Mouse (Mus musculus): ENCODE measurements around the gene Odf3b. TPM values are rescaled to one million over a fixed set of nuclear protein-coding genes. Genes with fewer than 3 reads are reported as not detected.

The Odf3b gene
- polyA plus RNA-seq, 1 experiment from 2014 or later, result 0.80 TPM

GRCm38 (mm10) chr15:89398146-89398545 is 19.1 kb upstream of the Odf3b start:
- ATAC-seq (ENCODE audit: low FRiP score, low TSS enrichment) (no peak), DNase-seq (ENCODE audit: low spot score) (no peak)
- no peaks in the 10 kb centered on the region for H3K27me3 ChIP-seq (ENCODE audit: control insufficient read depth, insufficient read depth, low read length)
- no peaks in the 10 kb centered on the region for H3K4me1 ChIP-seq (replicated peaks; ENCODE audit: control insufficient read depth, insufficient read depth)
- H3K9ac ChIP-seq (ENCODE audit: low read length), result no peak overlapping the region
- H3K36me3 ChIP-seq (ENCODE audit: control insufficient read depth, insufficient read depth, low read length), result no peaks in the 10 kb centered on the region
- H3K27ac ChIP-seq (replicated peaks), result no peak overlapping the region
- no peaks in the 10 kb centered on the region for H3K9me3 ChIP-seq (ENCODE audit: control insufficient read depth, low read length)
- no peak overlapping the region for H3K4me3 ChIP-seq (ENCODE audit: low read depth, low read length)
- no peak overlapping the region for H3K4me2 ChIP-seq (replicated peaks; ENCODE audit: low read depth)
- 81% methylated on average over 2 of the region's 2 CpGs for WGBS
- TF ChIP-seq CTCF (IDR thresholded peaks at IDR 0.05; ENCODE audit: low read depth), result no peak
- no peak for TF ChIP-seq EP300 (optimal IDR thresholded peaks at IDR 0.05)

- WGBS, result 70% methylated on average over 4 of the region's 4 CpGs
- H3K27me3 ChIP-seq (ENCODE audit: control insufficient read depth, insufficient read depth, low read length), result no peaks in the 10 kb centered on the region
- H3K4me2 ChIP-seq (replicated peaks; ENCODE audit: low read depth), result no peak overlapping the region
- H3K4me1 ChIP-seq (replicated peaks; ENCODE audit: control insufficient read depth, insufficient read depth), result no peaks in the 10 kb centered on the region
- peak; percentile 48 for DNase-seq (ENCODE audit: low spot score)
- no peaks in the 10 kb centered on the region for H3K36me3 ChIP-seq (ENCODE audit: control insufficient read depth, insufficient read depth, low read length)
- no peak overlapping the region for H3K27ac ChIP-seq (replicated peaks)
- no peak overlapping the region for H3K9ac ChIP-seq (ENCODE audit: low read length)
- TF ChIP-seq CTCF (IDR thresholded peaks at IDR 0.05; ENCODE audit: low read depth), result no peak
- no peak for TF ChIP-seq EP300 (optimal IDR thresholded peaks at IDR 0.05)
- peak; percentile 91 for ATAC-seq (ENCODE audit: low FRiP score, low TSS enrichment)
- no peaks in the 10 kb centered on the region for H3K9me3 ChIP-seq (ENCODE audit: control insufficient read depth, low read length)
- no peak overlapping the region for H3K4me3 ChIP-seq (ENCODE audit: low read depth, low read length)
Observed at GRCm38 (mm10) chr15:89396883-89397282, 17.8 kb upstream of the Odf3b start.

DNA sequence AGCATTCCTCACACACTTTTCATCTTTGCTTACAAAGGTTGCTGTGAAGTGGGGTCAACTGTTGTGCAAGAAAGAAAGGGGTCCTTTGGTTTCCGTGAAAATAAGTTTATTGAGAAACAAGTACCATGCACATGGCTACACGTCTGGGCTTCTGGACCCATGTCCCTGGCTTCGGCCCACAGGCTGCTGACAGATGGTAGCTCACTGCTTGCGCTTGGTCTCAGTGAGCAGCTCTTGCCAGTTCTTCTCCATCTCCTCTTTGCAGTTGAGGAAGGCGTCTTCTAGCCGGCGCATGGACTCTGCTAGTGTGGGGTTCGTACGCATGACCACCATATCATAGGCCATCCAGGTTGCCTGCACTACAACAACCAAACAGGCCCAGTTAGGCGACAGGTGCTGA is 11.0 kb upstream of the Odf3b start:
- Histone ChIP-seq H3K4me2 (replicated peaks; ENCODE audit: low read depth) (no peak overlapping the region), H3K36me3 (ENCODE audit: control insufficient read depth, insufficient read depth, low read length) (no peaks in the 10 kb centered on the region), H3K27me3 (ENCODE audit: control insufficient read depth, insufficient read depth, low read length) (0 out of 2 replicates have a peak, but pooled peaks cover 2% of the 10 kb centered on the region), H3K9me3 (ENCODE audit: control insufficient read depth, low read length) (no peaks in the 10 kb centered on the region), H3K4me3 (ENCODE audit: low read depth, low read length) (no peak overlapping the region), H3K4me1 (replicated peaks; ENCODE audit: control insufficient read depth, insufficient read depth) (no peaks in the 10 kb centered on the region), H3K27ac (replicated peaks) (no peak overlapping the region), H3K9ac (ENCODE audit: low read length) (no peak overlapping the region)
- no peak for ATAC-seq (ENCODE audit: low FRiP score, low TSS enrichment)
- no peak for DNase-seq (ENCODE audit: low spot score)
- no peak for TF ChIP-seq EP300 (optimal IDR thresholded peaks at IDR 0.05)
- no peak for TF ChIP-seq CTCF (IDR thresholded peaks at IDR 0.05; ENCODE audit: low read depth)
- WGBS, result 85% methylated on average over 10 of the region's 10 CpGs

- Histone ChIP-seq H3K9me3 (ENCODE audit: control insufficient read depth, low read length) (no peaks in the 10 kb centered on the region), H3K27ac (replicated peaks) (no peak overlapping the region), H3K27me3 (ENCODE audit: control insufficient read depth, insufficient read depth, low read length) (0 out of 2 replicates have a peak, but pooled peaks cover 2% of the 10 kb centered on the region), H3K4me3 (ENCODE audit: low read depth, low read length) (no peak overlapping the region), H3K9ac (ENCODE audit: low read length) (no peak overlapping the region), H3K36me3 (ENCODE audit: control insufficient read depth, insufficient read depth, low read length) (no peaks in the 10 kb centered on the region), H3K4me2 (replicated peaks; ENCODE audit: low read depth) (no peak overlapping the region), H3K4me1 (replicated peaks; ENCODE audit: control insufficient read depth, insufficient read depth) (no peaks in the 10 kb centered on the region)
- no peak for TF ChIP-seq EP300 (optimal IDR thresholded peaks at IDR 0.05)
- no peak for TF ChIP-seq CTCF (IDR thresholded peaks at IDR 0.05; ENCODE audit: low read depth)
- no peak for ATAC-seq (ENCODE audit: low FRiP score, low TSS enrichment)
- DNase-seq (ENCODE audit: low spot score), result no peak
- WGBS, result 35% methylated on average over 12 of the region's 12 CpGs
Observed at GRCm38 (mm10) chr15:89387127-89387526, 8.0 kb upstream of the Odf3b start.

GRCm38 (mm10) chr15:89384617-89385016 is 5.5 kb upstream of the Odf3b start, which contains the start of gene Klhdc7b:
Klhdc7b (plus strand) TSS chr15:89384917.
- Histone ChIP-seq H3K36me3 (ENCODE audit: control insufficient read depth, insufficient read depth, low read length) (no peaks in the 10 kb centered on the region), H3K9me3 (ENCODE audit: control insufficient read depth, low read length) (no peaks in the 10 kb centered on the region), H3K4me3 (ENCODE audit: low read depth, low read length) (no peak within 1 kb of the TSS), H3K27me3 (ENCODE audit: control insufficient read depth, insufficient read depth, low read length) (no peaks in the 10 kb centered on the region), H3K9ac (ENCODE audit: low read length) (no peak within 1 kb of the TSS), H3K4me2 (replicated peaks; ENCODE audit: low read depth) (no peak within 1 kb of the TSS), H3K27ac (replicated peaks) (no peak within 1 kb of the TSS), H3K4me1 (replicated peaks; ENCODE audit: control insufficient read depth, insufficient read depth) (no peaks in the 10 kb centered on the region)
- WGBS, result 80% methylated on average over 7 of the region's 7 CpGs
- ATAC-seq (ENCODE audit: low FRiP score, low TSS enrichment) (no peak), DNase-seq (ENCODE audit: low spot score) (no peak)
- TF ChIP-seq EP300 (optimal IDR thresholded peaks at IDR 0.05) (no peak), CTCF (IDR thresholded peaks at IDR 0.05; ENCODE audit: low read depth) (no peak)

DNA sequence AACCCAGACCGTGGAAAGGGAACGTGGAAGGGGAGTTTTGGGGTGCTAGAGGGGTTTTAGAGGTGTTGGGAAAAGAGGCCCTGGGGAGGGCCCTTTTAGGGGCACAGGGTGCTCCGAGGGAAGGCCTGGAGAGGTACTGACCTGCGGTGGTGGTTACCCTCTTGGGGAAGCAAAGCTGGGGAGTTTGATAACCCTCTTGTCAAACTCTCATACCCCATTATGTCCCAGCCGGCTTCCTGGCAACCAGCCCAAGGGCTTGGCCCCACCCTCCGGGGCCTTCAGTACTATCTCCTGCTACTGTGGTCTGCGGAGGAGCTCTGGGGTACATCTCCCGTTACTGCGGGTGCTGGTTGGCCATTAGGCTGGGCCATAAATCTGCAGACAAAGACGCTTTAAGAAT is 347 bp upstream of the Odf3b start:
- Histone ChIP-seq H3K9ac (ENCODE audit: low read length) (no peak overlapping the region), H3K4me2 (replicated peaks; ENCODE audit: low read depth) (peak overlapping the region; percentile 52), H3K36me3 (ENCODE audit: control insufficient read depth, insufficient read depth, low read length) (no peaks in the 10 kb centered on the region), H3K4me3 (ENCODE audit: low read depth, low read length) (peak overlapping the region; percentile 35; the same call in 1 of the 2 replicates), H3K27me3 (ENCODE audit: control insufficient read depth, insufficient read depth, low read length) (peaks cover 8% of the 10 kb centered on the region), H3K27ac (replicated peaks) (no peak overlapping the region), H3K9me3 (ENCODE audit: control insufficient read depth, low read length) (no peaks in the 10 kb centered on the region), H3K4me1 (replicated peaks; ENCODE audit: control insufficient read depth, insufficient read depth) (peaks cover 2% of the 10 kb centered on the region; the same call in 1 of the 2 replicates)
- WGBS, result 14% methylated on average over 10 of the region's 10 CpGs
- ATAC-seq (ENCODE audit: low FRiP score, low TSS enrichment) (no peak), DNase-seq (ENCODE audit: low spot score) (no peak)
- TF ChIP-seq CTCF (IDR thresholded peaks at IDR 0.05; ENCODE audit: low read depth) (no peak), EP300 (optimal IDR thresholded peaks at IDR 0.05) (no peak)
